Mouse (Mus musculus): ENCODE results near the gene Txn1.

- TF ChIP-seq CTCF (IDR thresholded peaks at IDR 0.05; ENCODE audit: insufficient read depth, low read depth, low read length) (no peak), POLR2A (IDR thresholded peaks at IDR 0.05; ENCODE audit: insufficient read depth, low read depth, low read length) (no peak)
Measured at GRCm38 (mm10) chr4:57965516-57965915, 9.3 kb upstream of the Txn1 start.
